Mouse (Mus musculus): Measurements from ENCODE around the gene Spty2d1.

Gene Spty2d1

GRCm38 (mm10) chr7:47022482-47022881 lies 14.3 kb upstream of the Spty2d1 start:
- no peak for DNase-seq (ENCODE audit: low read depth, low spot score)

GRCm38 (mm10) chr7:47020956-47021355 lies 12.7 kb upstream of the Spty2d1 start:
- no peak for DNase-seq (ENCODE audit: low read depth, low spot score)

GRCm38 (mm10) chr7:47019641-47020040 lies 11.4 kb upstream of the Spty2d1 start:
- no peak for DNase-seq (ENCODE audit: low read depth, low spot score)

- DNase-seq (ENCODE audit: low read depth, low spot score) = no peak
Observed at GRCm38 (mm10) chr7:47017146-47017545, 8.9 kb upstream of the Spty2d1 start.

GRCm38 (mm10) chr7:47016602-47017001 lies 8.4 kb upstream of the Spty2d1 start:
- DNase-seq (ENCODE audit: low read depth, low spot score) = no peak

GRCm38 (mm10) chr7:47015390-47016065 lies 7.3 kb upstream of the Spty2d1 start:
- DNase-seq (ENCODE audit: low read depth, low spot score) = peak; percentile 67

- DNase-seq (ENCODE audit: low read depth, low spot score) = no peak
Observed at GRCm38 (mm10) chr7:47014564-47015389, 6.6 kb upstream of the Spty2d1 start.

GRCm38 (mm10) chr7:47013131-47013767 lies 5.0 kb upstream of the Spty2d1 start:
- no peak for DNase-seq (ENCODE audit: low read depth, low spot score)

- no peak for DNase-seq (ENCODE audit: low read depth, low spot score)
Observed at GRCm38 (mm10) chr7:47007818-47008167, 418 bp downstream of the Spty2d1 start.

GRCm38 (mm10) chr7:47007109-47007780 lies 966 bp downstream of the Spty2d1 start:
- no peak for DNase-seq (ENCODE audit: low read depth, low spot score)

- DNase-seq (ENCODE audit: low read depth, low spot score) = no peak
Observed at GRCm38 (mm10) chr7:47003411-47004115, 4.6 kb downstream of the Spty2d1 start.

GRCm38 (mm10) chr7:47001900-47002275 lies 6.3 kb downstream of the Spty2d1 start:
- DNase-seq (ENCODE audit: low read depth, low spot score) = no peak

- no peak for DNase-seq (ENCODE audit: low read depth, low spot score)
Observed at GRCm38 (mm10) chr7:47001125-47001899, 6.9 kb downstream of the Spty2d1 start.

- DNase-seq (ENCODE audit: low read depth, low spot score) = no peak
Observed at GRCm38 (mm10) chr7:47000644-47000983, 7.6 kb downstream of the Spty2d1 start.

GRCm38 (mm10) chr7:46999983-47000643 lies 8.1 kb downstream of the Spty2d1 start:
- no peak for DNase-seq (ENCODE audit: low read depth, low spot score)

- DNase-seq (ENCODE audit: low read depth, low spot score) = no peak
Observed at GRCm38 (mm10) chr7:46998942-46999341, 9.3 kb downstream of the Spty2d1 start.

GRCm38 (mm10) chr7:46997644-46998395 lies 10.4 kb downstream of the Spty2d1 start:
- DNase-seq (ENCODE audit: low read depth, low spot score) = no peak

GRCm38 (mm10) chr7:46997008-46997407 lies 11.2 kb downstream of the Spty2d1 start:
- DNase-seq (ENCODE audit: low read depth, low spot score) = no peak

- DNase-seq (ENCODE audit: low read depth, low spot score) = no peak
Observed at GRCm38 (mm10) chr7:46995558-46995957, 12.7 kb downstream of the Spty2d1 start.

- no peak for DNase-seq (ENCODE audit: low read depth, low spot score)
Observed at GRCm38 (mm10) chr7:46993079-46993478, 15.1 kb downstream of the Spty2d1 start.
